Mouse (Mus musculus) hindbrain, embryonic 11.5 days (tissue): ENCODE data around the gene Atp4b. TPM values are rescaled to one million over a fixed set of nuclear protein-coding genes. Genes with fewer than 3 reads are reported as not detected.
"Not testable (repeated sequence)": the region's sequence is repeated elsewhere in the genome, so short reads cannot be mapped to it uniquely, and the experiment has no call there.

ENCODE experiments used
- ATAC-seq: fragments of 200-750 bp; cut with Nextera tagmentation; 2 replicates; pipeline ENCODE4 v1.8.0; 2017; ENCODE audit warnings: mild to moderate bottlenecking, moderate TSS enrichment, moderate library complexity; ENCODE audit not compliant: low FRiP score
- DNase-seq: peaks from one replicate; pipeline ENCODE4 v3.0.0-alpha.2; 2015; ENCODE audit warnings: low spot score
- H3K27ac ChIP-seq: fragments of 300-500 bp; sonication (generic); 2 replicates; pipeline ENCODE4 v1.5.1; 2014; ENCODE audit warnings: mild to moderate bottlenecking, low read depth, low read length
- H3K27me3 ChIP-seq: fragments of 300-500 bp; sonication (generic); 2 replicates; pipeline ENCODE4 v1.6.1; 2014; ENCODE audit warnings: mild to moderate bottlenecking, low read length, moderate library complexity, mixed read lengths; ENCODE audit not compliant: control insufficient read depth, insufficient read depth
- H3K36me3 ChIP-seq: fragments of 300-500 bp; sonication (generic); 2 replicates; pipeline ENCODE4 v1.6.1; 2014; ENCODE audit warnings: mild to moderate bottlenecking, low read length, moderate library complexity, mixed read lengths; ENCODE audit not compliant: control insufficient read depth, insufficient read depth
- H3K4me1 ChIP-seq: fragments of 300-500 bp; sonication (generic); replicated peaks from 2 replicates; pipeline ENCODE4 v1.6.1; 2014; ENCODE audit warnings: low read length, mixed read lengths; ENCODE audit not compliant: control insufficient read depth, insufficient read depth
- H3K4me2 ChIP-seq: fragments of 300-500 bp; sonication (generic); replicated peaks from 2 replicates; pipeline ENCODE4 v1.6.1; 2014; ENCODE audit warnings: mild to moderate bottlenecking, low read depth, low read length
- H3K4me3 ChIP-seq: fragments of 300-500 bp; sonication (generic); 2 replicates; pipeline ENCODE4 v1.5.1; 2014; ENCODE audit warnings: low read depth, low read length
- H3K9ac ChIP-seq: fragments of 300-500 bp; sonication (generic); 2 replicates; pipeline ENCODE4 v1.6.1; 2014; ENCODE audit warnings: low read depth, low read length
- H3K9me3 ChIP-seq: fragments of 300-500 bp; sonication (generic); 2 replicates; pipeline ENCODE4 v1.6.1; 2016; ENCODE audit warnings: low read length; ENCODE audit not compliant: control insufficient read depth
- WGBS: fragments of 180-500 bp; shearing (Covaris S2); extraction: QIAGEN DNeasy Blood & Tissue Kit; methylation state at CpG from one replicate; pipeline ENCODE4 v1.1.7; 2014; 5-methylcytosine and 5-hydroxymethylcytosine counted together
- polyA plus RNA-seq: library from polyadenylated mRNA; unstranded; fragments of >200 nt; fragmentation: Nextera tagmentation; extraction: Ambion mirVana; gene quantifications from 2 replicates; pipeline ENCODE4 v1.2.1, GENCODE M21; 2014

Gene Atp4b
- polyA plus RNA-seq, 1 experiment from 2014 or later: not detected

DNA sequence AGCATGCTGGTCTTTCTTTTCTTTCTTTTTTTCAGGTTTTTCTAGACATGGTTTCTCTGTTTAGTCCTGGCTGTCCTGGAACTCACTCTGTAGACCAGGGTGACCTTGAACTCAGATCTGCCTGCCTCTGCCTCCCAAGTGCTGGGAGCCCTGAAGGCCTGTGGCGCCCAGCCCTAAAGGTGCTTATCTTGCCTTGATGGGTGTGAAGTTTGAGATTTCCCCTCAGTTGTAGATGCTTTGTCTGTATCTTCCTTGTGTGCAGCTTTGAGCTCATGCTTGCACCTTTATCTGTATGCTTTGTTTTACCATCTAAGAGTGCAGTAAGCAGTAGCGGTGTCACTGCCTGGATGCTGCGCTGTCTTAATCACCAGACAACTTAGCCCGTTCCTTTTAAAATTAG is 53.5 kb downstream of the Atp4b start:
- H3K36me3 ChIP-seq: peaks cover 12% of the 10 kb centered on the region; the same call in 1 of the 2 replicates

DNA sequence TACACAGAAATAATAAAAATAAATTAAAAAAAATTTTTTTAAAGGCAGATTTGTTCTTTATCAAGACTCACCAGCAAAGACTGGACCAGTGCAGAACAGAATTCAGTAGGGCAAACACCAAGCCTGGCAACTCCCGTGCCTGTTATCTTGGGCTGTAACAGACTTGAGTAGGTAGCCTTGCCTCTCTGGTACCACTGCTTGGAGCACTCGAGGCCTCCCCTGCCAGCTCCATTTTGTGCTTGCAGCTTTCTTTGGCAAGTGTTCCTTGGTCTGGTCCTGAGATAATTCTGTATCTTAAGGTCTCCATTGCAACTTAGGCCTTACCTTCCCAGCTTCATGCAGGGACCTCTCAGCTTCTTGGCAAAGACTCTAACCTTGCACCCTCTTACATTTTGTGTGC is 54.3 kb downstream of the Atp4b start:
- Histone ChIP-seq H3K27me3 (no peaks in the 10 kb centered on the region), H3K36me3 (peaks cover 12% of the 10 kb centered on the region; the same call in 1 of the 2 replicates), H3K4me3 (no peak overlapping the region), H3K9me3 (no peaks in the 10 kb centered on the region), H3K27ac (no peak overlapping the region), H3K4me1 (peaks cover 4% of the 10 kb centered on the region; the same call in 1 of the 2 replicates), H3K9ac (no peak overlapping the region), H3K4me2 (no peak overlapping the region)
- no peak for ATAC-seq
- WGBS: 85% methylated on average over 2 of the region's 2 CpGs
- no peak for DNase-seq

More for the DNA sequence above, 53.5 kb downstream of the Atp4b start:
- H3K4me1 ChIP-seq: peaks cover 4% of the 10 kb centered on the region; the same call in 1 of the 2 replicates
- no peak overlapping the region for H3K27ac ChIP-seq
- no peaks in the 10 kb centered on the region for H3K27me3 ChIP-seq
- H3K9ac ChIP-seq: no peak overlapping the region
- H3K4me2 ChIP-seq: no peak overlapping the region
- no peaks in the 10 kb centered on the region for H3K9me3 ChIP-seq
- 92% methylated on average over 4 of the region's 4 CpGs for WGBS
- H3K4me3 ChIP-seq: no peak overlapping the region
- no peak for ATAC-seq
- DNase-seq: no peak

GRCm38 (mm10) chr8:13340650-13341049 is 56.0 kb downstream of the Atp4b start:
- Histone ChIP-seq H3K4me1 (peaks cover 4% of the 10 kb centered on the region; the same call in 1 of the 2 replicates), H3K27ac (no peak overlapping the region), H3K27me3 (no peaks in the 10 kb centered on the region), H3K4me3 (no peak overlapping the region), H3K36me3 (peaks cover 8% of the 10 kb centered on the region; the same call in 1 of the 2 replicates), H3K9me3 (no peaks in the 10 kb centered on the region), H3K4me2 (peak overlapping the region; percentile 25; the same call in 1 of the 2 replicates), H3K9ac (peak overlapping the region; percentile 40; the same call in 1 of the 2 replicates)
- no peak for DNase-seq
- 89% methylated on average over 8 of the region's 8 CpGs for WGBS
- no peak for ATAC-seq

DNA sequence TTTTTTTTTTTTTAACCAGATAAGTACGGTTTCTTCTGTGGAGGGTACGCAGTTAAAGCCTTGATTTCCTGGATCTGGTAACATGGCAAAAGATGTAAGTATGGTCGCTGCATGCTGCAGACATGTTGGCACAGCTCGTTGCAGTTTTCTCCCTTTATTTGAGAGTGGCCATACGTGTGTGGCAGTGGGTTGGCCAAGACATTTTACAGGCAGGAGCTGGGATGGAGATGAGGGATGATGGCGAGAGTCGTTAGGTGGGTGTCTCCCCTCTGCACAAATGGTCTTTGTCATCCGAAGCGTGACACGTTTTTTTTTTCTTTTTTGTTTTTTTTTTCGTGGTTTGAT is 57.0 kb downstream of the Atp4b start:
- Histone ChIP-seq H3K9ac (peak overlapping the region; percentile 89), H3K4me1 (peaks cover 4% of the 10 kb centered on the region; the same call in 1 of the 2 replicates), H3K27ac (no peak overlapping the region), H3K36me3 (peaks cover 4% of the 10 kb centered on the region; the same call in 1 of the 2 replicates), H3K9me3 (no peaks in the 10 kb centered on the region), H3K4me2 (peak overlapping the region; percentile 93), H3K4me3 (peak overlapping the region; percentile 84), H3K27me3 (no peaks in the 10 kb centered on the region)
- peak; percentile 43 for DNase-seq
- 5% methylated on average over 11 of the region's 11 CpGs for WGBS
- no peak for ATAC-seq

- H3K4me3 ChIP-seq: peak overlapping the region; percentile 84
- peak overlapping the region; percentile 89 for H3K9ac ChIP-seq
- DNase-seq (peak; percentile 54), ATAC-seq (peak; percentile 74)
- H3K36me3 ChIP-seq: no peaks in the 10 kb centered on the region; the same call in 1 of the 2 replicates
- H3K4me1 ChIP-seq: peaks cover 4% of the 10 kb centered on the region; the same call in 1 of the 2 replicates
- H3K27me3 ChIP-seq: no peaks in the 10 kb centered on the region
- H3K4me2 ChIP-seq: peak overlapping the region; percentile 93
- peak overlapping the region; percentile 58; the same call in 1 of the 2 replicates for H3K27ac ChIP-seq
- under 1% methylated on average over 28 of the region's 70 CpGs for WGBS
- H3K9me3 ChIP-seq: no peaks in the 10 kb centered on the region
These were observed 57.6 kb downstream of the Atp4b start for GRCm38 (mm10) chr8:13338901-13339645.

- WGBS: 7% methylated on average over 20 of the region's 72 CpGs
- H3K4me1 ChIP-seq: peaks cover 4% of the 10 kb centered on the region; the same call in 1 of the 2 replicates
- peak within 1 kb of the TSS; percentile 58; the same call in 1 of the 2 replicates for H3K27ac ChIP-seq
- H3K36me3 ChIP-seq: no peaks in the 10 kb centered on the region; the same call in 1 of the 2 replicates
- DNase-seq (peak; percentile 94), ATAC-seq (peak; percentile 96)
- H3K9ac ChIP-seq: peak within 1 kb of the TSS; percentile 89
- H3K4me3 ChIP-seq: peak within 1 kb of the TSS; percentile 84
- H3K9me3 ChIP-seq: no peaks in the 10 kb centered on the region
- peak within 1 kb of the TSS; percentile 93 for H3K4me2 ChIP-seq
- no peaks in the 10 kb centered on the region for H3K27me3 ChIP-seq
These were observed 58.3 kb downstream of the Atp4b start, which contains the start of gene Tfdp1 for GRCm38 (mm10) chr8:13338255-13338860. Tfdp1 (plus strand) TSS chr8:13338751.

DNA sequence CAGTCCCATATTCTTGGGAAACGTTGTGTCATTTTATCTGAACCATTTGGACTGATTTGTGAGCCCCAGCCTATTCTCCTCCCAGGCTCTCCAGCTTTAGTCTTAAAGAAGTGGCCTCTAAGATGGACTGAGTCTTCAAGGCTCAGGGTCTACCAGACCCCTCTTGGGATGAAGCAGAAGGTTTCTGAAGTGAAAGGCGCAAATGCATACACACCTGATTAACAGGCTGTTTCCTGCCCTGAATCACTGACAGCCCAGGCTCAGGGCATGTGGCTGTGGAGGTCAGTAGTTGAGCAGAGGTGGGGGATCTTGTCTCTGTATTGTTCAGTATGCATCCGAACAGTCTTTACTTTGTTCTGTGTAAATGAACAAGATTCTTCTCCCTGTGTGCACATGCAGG is 58.9 kb downstream of the Atp4b start:
- no peaks in the 10 kb centered on the region for H3K9me3 ChIP-seq
- no peak overlapping the region for H3K4me2 ChIP-seq
- H3K4me3 ChIP-seq: 0 out of 2 replicates have a peak overlapping the region, but pooled peaks have one; percentile 84
- WGBS: 74% methylated on average over 3 of the region's 3 CpGs
- no peak overlapping the region; the same call in 1 of the 2 replicates for H3K9ac ChIP-seq
- H3K27me3 ChIP-seq: no peaks in the 10 kb centered on the region
- no peaks in the 10 kb centered on the region; the same call in 1 of the 2 replicates for H3K36me3 ChIP-seq
- H3K4me1 ChIP-seq: peaks cover 4% of the 10 kb centered on the region; the same call in 1 of the 2 replicates
- no peak for ATAC-seq
- DNase-seq: no peak
- H3K27ac ChIP-seq: no peak overlapping the region

DNA sequence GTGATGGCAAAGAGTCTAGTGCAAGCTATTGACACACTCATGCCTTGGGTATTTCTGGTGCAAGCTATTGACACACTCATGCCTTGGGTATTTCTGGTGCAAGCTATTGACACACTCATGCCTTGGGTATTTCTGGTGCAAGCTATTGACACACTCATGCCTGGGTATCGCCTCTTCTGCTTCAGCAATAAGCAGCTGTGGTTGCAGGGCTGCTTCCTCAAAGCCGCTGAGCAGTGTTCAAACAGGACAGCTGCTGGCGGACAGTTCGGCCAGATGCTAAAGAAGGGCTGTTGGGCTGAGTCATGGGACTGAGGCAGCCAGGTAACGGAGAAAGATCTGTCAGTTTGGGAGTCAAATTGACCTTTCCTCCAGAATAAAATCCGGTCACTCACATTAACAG is 59.4 kb downstream of the Atp4b start:
- not testable (repeated sequence) for H3K4me2 ChIP-seq, H3K4me3 ChIP-seq, H3K27ac ChIP-seq, H3K9me3 ChIP-seq, H3K4me1 ChIP-seq, H3K36me3 ChIP-seq, H3K9ac ChIP-seq, ATAC-seq, H3K27me3 ChIP-seq, DNase-seq
- WGBS: 93% methylated on average over 6 of the region's 6 CpGs
